Mouse (Mus musculus) stomach, embryonic 14.5 days (tissue): Measurements from ENCODE around the gene Lmbr1l. TPM values are rescaled to one million over a fixed set of nuclear protein-coding genes. Genes with fewer than 3 reads are reported as not detected.
"Not testable (repeated sequence)": the region's sequence is repeated elsewhere in the genome, so short reads cannot be mapped to it uniquely, and the experiment has no call there.

Experiments used
- ATAC-seq: fragments of 200-750 bp; cut with Nextera tagmentation; 2 replicates; pipeline ENCODE4 v1.8.0; 2017; ENCODE audit warnings: low read depth, moderate TSS enrichment; ENCODE audit not compliant: insufficient number of reproducible peaks, insufficient read depth, low FRiP score
- H3K27ac ChIP-seq: fragments of 300-500 bp; sonication (generic); 2 replicates; pipeline ENCODE4 v1.5.1; 2014; ENCODE audit warnings: mild to moderate bottlenecking, low read length, moderate library complexity, mixed read lengths
- H3K27me3 ChIP-seq: fragments of 300-500 bp; sonication (generic); 2 replicates; pipeline ENCODE4 v1.6.1; 2014; ENCODE audit warnings: low read length, control low read depth, mixed read lengths; ENCODE audit not compliant: control insufficient read depth, insufficient read depth
- H3K36me3 ChIP-seq: fragments of 300-500 bp; sonication (generic); 2 replicates; pipeline ENCODE4 v1.6.1; 2014; ENCODE audit warnings: mild to moderate bottlenecking, control low read depth, low read length, moderate library complexity, mixed read lengths; ENCODE audit not compliant: control insufficient read depth, insufficient read depth
- H3K4me1 ChIP-seq: fragments of 300-500 bp; sonication (generic); 2 replicates; pipeline ENCODE4 v1.6.1; 2014; ENCODE audit warnings: low read length, control low read depth, mixed read lengths; ENCODE audit not compliant: control insufficient read depth, insufficient read depth
- H3K4me2 ChIP-seq: fragments of 300-500 bp; sonication (generic); replicated peaks from 2 replicates; pipeline ENCODE4 v1.6.1; 2014; ENCODE audit warnings: low read depth, low read length, control low read depth
- H3K4me3 ChIP-seq: fragments of 300-500 bp; sonication (generic); 2 replicates; pipeline ENCODE4 v1.5.1; 2014; ENCODE audit warnings: low read depth, low read length, control low read depth
- H3K9ac ChIP-seq: fragments of 300-500 bp; sonication (generic); replicated peaks from 2 replicates; pipeline ENCODE4 v1.6.1; 2014; ENCODE audit warnings: low read depth, mild to moderate bottlenecking, control low read depth, low read length, moderate library complexity, mixed read lengths
- H3K9me3 ChIP-seq: fragments of 300-500 bp; sonication (generic); 2 replicates; pipeline ENCODE4 v1.6.1; 2016; ENCODE audit warnings: low read depth, low read length, control low read depth; ENCODE audit not compliant: control insufficient read depth
- WGBS: fragments of 180-500 bp; shearing (Covaris S2); extraction: QIAGEN DNeasy Blood & Tissue Kit; methylation state at CpG from one replicate; pipeline ENCODE4 v1.1.7; 2014; 5-methylcytosine and 5-hydroxymethylcytosine counted together
- polyA plus RNA-seq: library from polyadenylated mRNA; unstranded; fragments of >200 nt; fragmentation: Nextera tagmentation; extraction: Ambion mirVana; gene quantifications from 2 replicates; pipeline ENCODE4 v1.2.1, GENCODE M21; 2014

Gene Lmbr1l
- polyA plus RNA-seq, 1 experiment from 2014 or later, result 8.8 TPM

DNA sequence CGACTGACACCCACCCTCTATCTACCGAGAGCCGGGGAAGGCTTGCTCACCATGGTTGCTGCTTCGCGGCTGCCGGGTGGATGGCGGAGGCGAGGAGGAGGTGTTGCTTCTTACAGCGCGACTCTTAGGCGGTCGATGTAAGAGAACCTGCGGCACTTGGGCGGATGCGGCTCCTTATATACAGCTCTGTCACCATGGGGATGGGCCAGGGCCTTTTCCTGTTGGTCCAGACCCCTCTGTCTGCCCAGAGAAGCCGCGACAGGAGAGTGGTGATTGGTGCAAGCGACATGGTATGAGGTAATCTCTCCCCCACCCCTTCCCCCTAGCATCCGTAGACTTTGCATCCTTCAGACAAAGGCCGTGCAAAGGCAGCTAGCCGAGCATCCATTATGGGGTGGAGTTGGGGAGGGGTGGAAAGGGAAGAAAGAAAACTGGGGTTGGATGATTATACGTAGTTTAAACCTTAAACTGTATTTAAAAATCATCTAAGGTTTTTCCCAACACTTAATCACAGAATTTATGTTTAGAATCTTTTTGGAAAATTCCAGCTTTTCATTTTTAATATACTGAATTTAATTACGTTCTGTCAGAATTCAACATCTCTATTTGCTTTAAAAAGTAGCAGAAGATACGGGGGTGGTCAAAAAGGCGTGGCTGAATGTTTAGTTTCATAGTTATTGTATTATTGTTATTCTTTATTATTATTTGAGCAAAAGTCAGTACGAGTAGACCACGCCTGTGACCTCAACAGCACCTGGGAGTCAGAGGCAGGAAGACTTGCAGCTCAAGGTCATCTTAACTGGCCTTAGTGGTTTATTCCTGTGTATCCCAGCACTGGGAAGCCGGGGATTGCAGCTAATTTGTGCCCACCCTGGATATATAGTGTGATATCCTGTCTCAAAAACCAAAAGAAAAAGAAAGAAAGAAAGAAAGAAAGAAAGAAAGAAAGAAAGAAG lies 35.6 kb upstream of the Lmbr1l start, which contains the start of the genes Gm49450 and Tuba1a:
Gene Gm49450 (minus strand): TSS at position 151 of the 956 bp plus-strand sequence.
Gene Tuba1a (minus strand): TSS at position 303 of the 956 bp plus-strand sequence.
- H3K36me3 ChIP-seq, result no peaks in the 10 kb centered on the region; the same call in 1 of the 2 replicates
- peak; percentile 98 for ATAC-seq
- peak within 1 kb of the TSS; percentile 63 for H3K9ac ChIP-seq
- H3K27me3 ChIP-seq, result no peaks in the 10 kb centered on the region
- peak within 1 kb of the TSS; percentile 66 for H3K4me3 ChIP-seq
- peak within 1 kb of the TSS; percentile 91 for H3K27ac ChIP-seq
- no peaks in the 10 kb centered on the region for H3K4me1 ChIP-seq
- H3K9me3 ChIP-seq, result no peaks in the 10 kb centered on the region
- peak within 1 kb of the TSS; percentile 61 for H3K4me2 ChIP-seq
- 6% methylated on average over 28 of the region's 28 CpGs for whole genome bisulfite sequencing

DNA sequence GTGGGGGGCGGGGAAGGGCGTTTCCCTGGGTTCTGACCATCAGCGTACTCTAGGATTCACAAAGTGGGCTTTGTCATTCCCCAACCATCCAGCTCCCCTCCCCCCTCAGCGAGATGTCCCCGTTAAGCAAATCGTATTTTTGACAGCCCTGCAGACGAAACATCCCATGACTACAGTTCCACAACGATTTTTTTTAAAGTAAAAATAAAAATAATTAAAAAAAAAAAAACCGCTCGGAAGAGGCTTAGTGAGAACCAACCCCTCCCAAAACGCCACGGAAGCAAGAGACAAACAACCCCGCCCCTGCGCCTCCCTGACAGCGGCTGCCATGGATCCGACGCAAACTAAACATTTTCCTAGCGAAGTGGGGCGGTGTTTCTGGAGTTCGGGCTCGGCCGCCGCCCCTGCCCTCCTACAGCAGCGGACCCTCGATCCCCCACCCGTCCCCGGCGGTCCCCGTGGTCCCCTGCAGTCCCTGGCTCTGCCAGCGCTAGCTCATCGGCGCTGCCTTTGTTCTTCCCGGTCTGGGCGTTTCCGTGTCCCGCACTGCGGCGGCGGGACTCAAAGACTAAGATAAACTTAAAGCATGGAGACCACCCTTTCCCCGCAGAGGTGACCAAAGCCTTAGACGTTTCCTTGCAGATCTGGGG lies 34.8 kb upstream of the Lmbr1l start:
- no peaks in the 10 kb centered on the region for H3K4me1 ChIP-seq
- WGBS, result under 1% methylated on average over 41 of the region's 41 CpGs
- H3K4me2 ChIP-seq, result peak overlapping the region; percentile 61
- ATAC-seq, result peak; percentile 76
- no peaks in the 10 kb centered on the region; the same call in 1 of the 2 replicates for H3K36me3 ChIP-seq
- H3K9ac ChIP-seq, result peak overlapping the region; percentile 63
- H3K9me3 ChIP-seq, result no peaks in the 10 kb centered on the region
- no peaks in the 10 kb centered on the region for H3K27me3 ChIP-seq
- peak overlapping the region; percentile 91 for H3K27ac ChIP-seq
- H3K4me3 ChIP-seq, result peak overlapping the region; percentile 66

DNA sequence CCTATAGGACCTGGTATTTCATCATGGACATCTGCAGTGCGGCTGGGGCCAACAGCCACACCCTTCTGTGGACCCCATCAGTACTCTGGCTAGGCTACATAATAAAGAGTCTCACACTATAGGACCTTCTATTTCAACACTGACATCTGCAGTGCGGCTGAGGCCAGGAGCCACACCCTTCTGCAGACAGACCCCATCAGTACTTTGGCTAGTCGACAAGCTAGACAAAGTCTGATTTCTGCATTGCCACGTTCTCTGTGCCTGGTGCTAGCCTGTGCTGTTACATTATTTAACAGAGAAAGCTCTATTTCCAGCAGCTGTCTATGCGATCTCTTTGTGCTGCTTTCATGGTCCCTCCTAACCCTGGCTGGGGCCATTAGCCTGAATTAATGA lies 34.0 kb upstream of the Lmbr1l start:
- H3K27me3 ChIP-seq, result no peaks in the 10 kb centered on the region
- H3K4me3 ChIP-seq, result peak overlapping the region; percentile 66
- H3K4me1 ChIP-seq, result no peaks in the 10 kb centered on the region
- no peaks in the 10 kb centered on the region; the same call in 1 of the 2 replicates for H3K36me3 ChIP-seq
- WGBS, result 19% methylated on average over 5 of the region's 5 CpGs
- ATAC-seq, result no peak
- H3K9ac ChIP-seq, result peak overlapping the region; percentile 56
- H3K27ac ChIP-seq, result peak overlapping the region; percentile 53
- no peaks in the 10 kb centered on the region for H3K9me3 ChIP-seq
- peak overlapping the region; percentile 61 for H3K4me2 ChIP-seq

DNA sequence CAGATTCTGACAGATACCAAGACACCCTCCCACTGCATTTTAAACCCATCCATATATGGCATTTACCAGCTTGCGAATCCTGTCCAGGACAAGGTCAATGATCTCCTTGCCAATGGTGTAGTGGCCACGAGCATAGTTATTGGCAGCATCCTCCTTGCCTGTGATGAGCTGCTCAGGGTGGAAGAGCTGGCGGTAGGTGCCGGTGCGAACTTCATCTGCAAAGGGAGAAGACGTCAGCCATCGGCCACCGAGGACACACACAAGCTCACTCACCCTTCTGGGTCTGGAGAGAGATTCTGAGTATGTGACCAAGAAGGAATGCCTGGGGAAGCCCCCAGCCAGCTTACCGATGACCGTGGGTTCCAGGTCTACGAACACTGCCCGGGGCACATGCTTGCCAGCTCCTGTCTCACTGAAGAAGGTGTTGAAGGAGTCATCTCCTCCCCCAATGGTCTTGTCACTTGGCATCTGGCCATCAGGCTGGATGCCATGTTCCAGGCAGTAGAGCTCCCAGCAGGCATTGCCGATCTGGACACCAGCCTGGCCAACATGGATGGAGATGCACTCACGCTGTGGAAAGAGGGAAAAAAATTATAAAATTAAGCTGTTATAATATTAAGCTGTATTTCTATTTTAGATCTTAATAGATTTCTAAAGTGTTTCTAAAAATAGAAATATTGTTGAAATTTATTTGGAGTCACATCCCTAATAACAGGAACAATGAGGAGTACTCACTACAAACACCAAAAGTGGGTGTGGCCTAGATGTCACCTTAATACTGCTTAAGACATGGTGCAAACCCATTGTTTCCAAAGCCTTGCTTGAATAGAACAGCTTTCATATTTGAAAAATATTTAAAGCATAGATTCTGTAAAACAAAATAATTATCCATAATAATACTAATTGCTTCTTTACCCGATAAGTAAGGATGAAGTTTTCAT lies 33.4 kb upstream of the Lmbr1l start:
- WGBS, result 86% methylated on average over 11 of the region's 15 CpGs
- not testable (repeated sequence) for H3K36me3 ChIP-seq, H3K27me3 ChIP-seq, ATAC-seq, H3K4me1 ChIP-seq, H3K27ac ChIP-seq, H3K9me3 ChIP-seq
- peak overlapping the region; percentile 56 for H3K9ac ChIP-seq
- H3K4me3 ChIP-seq, result peak overlapping the region; percentile 66
- peak overlapping the region; percentile 61 for H3K4me2 ChIP-seq

DNA sequence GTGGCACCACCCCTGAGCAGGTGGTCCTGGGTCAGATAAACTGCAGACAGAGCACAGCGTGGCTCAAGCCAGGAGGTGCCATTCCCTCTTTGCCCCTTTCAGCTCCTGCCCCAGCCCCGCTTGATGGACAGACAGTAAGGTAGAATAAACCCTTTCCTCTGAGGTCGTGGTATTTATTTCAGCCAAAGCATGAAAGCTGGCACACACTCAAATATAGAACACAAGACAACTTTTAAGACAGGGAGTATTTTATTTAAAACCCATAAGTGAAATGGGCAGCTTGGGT lies 31.5 kb upstream of the Lmbr1l start:
- Histone ChIP-seq H3K36me3 (no peaks in the 10 kb centered on the region; the same call in 1 of the 2 replicates), H3K4me1 (no peaks in the 10 kb centered on the region), H3K27ac (no peak overlapping the region), H3K4me3 (no peak overlapping the region), H3K9me3 (no peaks in the 10 kb centered on the region; the same call in 1 of the 2 replicates), H3K27me3 (no peaks in the 10 kb centered on the region), H3K9ac (no peak overlapping the region), H3K4me2 (no peak overlapping the region)
- no peak for ATAC-seq
- WGBS, result 63% methylated on average over 3 of the region's 3 CpGs

DNA sequence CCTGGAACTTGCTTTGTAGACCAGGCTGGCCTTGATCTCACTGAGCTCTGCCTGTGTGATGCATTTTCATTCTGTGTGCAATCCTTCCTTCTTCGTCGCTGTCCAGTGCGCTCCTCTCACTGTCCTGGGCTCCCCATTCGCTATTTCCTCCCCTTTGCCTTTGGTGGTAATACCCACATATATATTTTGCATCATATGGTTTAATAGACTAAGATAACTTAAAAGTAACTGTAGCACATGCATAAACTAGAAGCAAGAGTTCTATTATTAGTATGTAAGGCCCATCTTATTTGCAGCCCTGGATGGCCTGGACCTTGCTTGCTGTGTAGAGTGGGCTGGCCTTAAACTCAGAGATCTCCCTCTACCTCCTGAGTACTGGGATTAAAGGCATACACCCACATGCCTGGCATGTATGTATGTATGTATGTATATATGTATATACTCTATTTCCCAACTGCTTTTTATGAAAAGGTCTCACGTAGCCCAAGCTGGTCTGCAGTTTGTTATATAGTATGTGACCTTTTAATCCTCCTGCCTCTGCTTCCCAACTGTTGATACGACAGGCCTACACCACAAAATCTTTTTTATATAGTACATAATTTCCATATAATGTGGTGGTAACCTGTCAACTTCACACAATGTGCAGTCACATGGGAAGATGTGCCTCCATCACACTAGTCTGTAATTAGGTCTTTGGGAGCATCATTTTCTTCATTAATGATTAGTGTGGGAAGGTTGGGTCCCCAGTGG lies 31.0 kb upstream of the Lmbr1l start:
- Histone ChIP-seq H3K4me3 (no peak overlapping the region), H3K4me1 (no peaks in the 10 kb centered on the region), H3K4me2 (no peak overlapping the region), H3K27me3 (no peaks in the 10 kb centered on the region), H3K36me3 (no peaks in the 10 kb centered on the region; the same call in 1 of the 2 replicates), H3K27ac (no peak overlapping the region), H3K9ac (no peak overlapping the region), H3K9me3 (no peaks in the 10 kb centered on the region; the same call in 1 of the 2 replicates)
- no peak for ATAC-seq
- 72% methylated on average over 6 of the region's 6 CpGs for WGBS

DNA sequence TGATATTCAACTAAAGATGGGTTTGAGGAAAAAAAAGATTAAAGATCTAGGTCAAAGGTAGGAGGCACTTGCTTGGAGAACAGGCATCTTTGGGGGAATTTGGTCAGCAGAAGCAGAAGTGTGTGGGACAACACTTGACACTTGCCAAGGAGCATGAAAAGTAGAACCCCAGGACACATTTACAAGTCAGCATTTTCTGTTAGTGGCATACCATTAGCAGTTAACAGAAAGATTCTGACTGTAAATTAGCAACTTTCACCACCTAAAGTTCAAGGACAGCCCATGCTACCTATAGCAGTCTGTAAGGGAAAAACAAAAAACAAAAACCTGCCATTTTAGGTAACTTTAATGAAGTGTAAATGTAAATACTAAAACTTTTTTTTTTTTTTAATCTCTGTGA lies 30.4 kb upstream of the Lmbr1l start:
- no peaks in the 10 kb centered on the region; the same call in 1 of the 2 replicates for H3K36me3 ChIP-seq
- H3K9ac ChIP-seq, result no peak overlapping the region
- H3K4me3 ChIP-seq, result no peak overlapping the region
- no peaks in the 10 kb centered on the region; the same call in 1 of the 2 replicates for H3K9me3 ChIP-seq
- no peak for ATAC-seq
- no peaks in the 10 kb centered on the region for H3K27me3 ChIP-seq
- H3K4me2 ChIP-seq, result no peak overlapping the region
- H3K4me1 ChIP-seq, result no peaks in the 10 kb centered on the region
- no peak overlapping the region for H3K27ac ChIP-seq
